Mouse (Mus musculus) urinary bladder, postnatal 4 days (tissue): ENCODE measurements around the gene Cyp3a25.
"Not testable (repeated sequence)": the region's sequence is repeated elsewhere in the genome, so short reads cannot be mapped to it uniquely, and the experiment has no call there.

Source experiments
- DNase-seq, 2 experiments: peaks; one replicate each; pipeline ENCODE4 v3.0.0; 2021 to 2022; ENCODE audit warnings: low spot score in 2 of 2

Cyp3a25 gene

GRCm38 (mm10) chr5:146009509-146009908 lies at the start of gene Cyp3a25:
Gene Cyp3a25, minus strand, starts transcription at chr5:146009618.
- not testable (repeated sequence) for DNase-seq

- no peak for DNase-seq
Observed at GRCm38 (mm10) chr5:146021136-146021535, 11.7 kb upstream of the Cyp3a25 start.

- DNase-seq = no peak
Observed at GRCm38 (mm10) chr5:146018275-146018674, 8.9 kb upstream of the Cyp3a25 start.

DNA sequence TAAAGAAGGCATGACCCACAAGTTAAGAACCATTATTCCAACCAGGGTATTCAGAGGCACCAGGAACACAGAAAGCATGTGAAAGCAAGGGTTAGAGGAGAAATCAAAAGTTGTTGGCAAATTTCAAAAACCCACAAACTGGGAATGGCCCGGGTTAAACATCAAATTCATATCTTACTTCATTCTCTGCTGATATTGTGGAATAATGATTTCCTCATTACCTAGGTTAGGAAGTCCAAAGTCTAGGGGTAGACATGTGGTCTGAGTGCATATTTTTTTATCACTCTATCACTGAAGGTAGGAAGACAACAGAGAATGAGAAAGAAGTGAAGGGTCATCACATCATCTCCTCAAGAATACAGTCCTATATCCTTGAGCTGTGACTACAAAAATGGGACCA lies 1.8 kb upstream of the Cyp3a25 start:
- no peak for DNase-seq

GRCm38 (mm10) chr5:145967080-145967479 lies 42.3 kb downstream of the Cyp3a25 start:
- DNase-seq = no peak
